Mouse (Mus musculus): ENCODE measurements around the gene Neurod1.

The Neurod1 gene

GRCm38 (mm10) chr2:79443401-79443800, 13.2 kb downstream of the Neurod1 start:
- DNase-seq (ENCODE audit: low spot score in 2 of 2) = no peak

- no peak for DNase-seq (ENCODE audit: low spot score in 2 of 2)
Measured at GRCm38 (mm10) chr2:79442906-79443305, 13.6 kb downstream of the Neurod1 start.

GRCm38 (mm10) chr2:79442227-79442626, 14.3 kb downstream of the Neurod1 start:
- DNase-seq (ENCODE audit: low spot score in 2 of 2) = no peak

- DNase-seq (ENCODE audit: low spot score in 2 of 2) = no peak
Measured at GRCm38 (mm10) chr2:79430061-79430460, 26.5 kb downstream of the Neurod1 start.

- no peak for DNase-seq (ENCODE audit: low spot score in 2 of 2)
Measured at GRCm38 (mm10) chr2:79429650-79430049, 26.9 kb downstream of the Neurod1 start.

- no peak for DNase-seq (ENCODE audit: low spot score in 2 of 2)
Measured at GRCm38 (mm10) chr2:79429108-79429507, 27.4 kb downstream of the Neurod1 start.

- DNase-seq (ENCODE audit: low spot score in 2 of 2) = no peak
Measured at GRCm38 (mm10) chr2:79428569-79429104, 27.9 kb downstream of the Neurod1 start.

GRCm38 (mm10) chr2:79428022-79428421, 28.5 kb downstream of the Neurod1 start:
- no peak for DNase-seq (ENCODE audit: low spot score in 2 of 2)

- no peak for DNase-seq (ENCODE audit: low spot score in 2 of 2)
Measured at GRCm38 (mm10) chr2:79421696-79422095, 34.9 kb downstream of the Neurod1 start.

- DNase-seq (ENCODE audit: low spot score in 2 of 2) = no peak
Measured at GRCm38 (mm10) chr2:79414505-79414904, 42.0 kb downstream of the Neurod1 start.

- no peak for DNase-seq (ENCODE audit: low spot score in 2 of 2)
Measured at GRCm38 (mm10) chr2:79410903-79411255, 45.7 kb downstream of the Neurod1 start.

GRCm38 (mm10) chr2:79410247-79410902, 46.2 kb downstream of the Neurod1 start:
- no peak for DNase-seq (ENCODE audit: low spot score in 2 of 2)

- no peak for DNase-seq (ENCODE audit: low spot score in 2 of 2)
Measured at GRCm38 (mm10) chr2:79405661-79406405, 50.7 kb downstream of the Neurod1 start.

All from spleen, postnatal 14 days (tissue).